In the genomic region with DNA sequence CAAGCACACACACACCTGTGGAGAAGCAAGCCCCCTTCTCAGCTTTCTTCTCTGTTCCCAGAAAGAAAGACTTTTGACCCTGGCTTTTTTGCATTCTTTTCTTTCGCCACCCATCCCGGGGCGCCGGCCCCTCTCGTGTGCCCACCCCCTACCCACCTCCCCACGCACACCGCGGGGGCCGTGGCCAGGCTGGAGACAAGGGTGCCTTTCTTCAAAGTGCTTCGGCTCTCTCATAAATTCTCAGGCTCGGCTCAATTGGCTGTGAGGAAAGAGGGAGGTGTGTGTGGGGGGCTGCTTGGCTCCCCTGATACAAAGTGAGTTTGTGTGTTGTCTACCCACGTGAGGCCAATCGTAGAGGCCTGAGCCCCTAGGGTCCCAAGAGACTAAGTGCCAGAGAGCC, we compare ENCODE assay signal across 13 mouse cellular contexts. TPM values are rescaled to one million over a fixed set of nuclear protein-coding genes. Genes with fewer than 3 reads are reported as not detected.
A peak's percentile ranks its signal among the peaks of the same experiment; 100 is the strongest.
DNase-seq lines count a peak whose midpoint lies in the region; ATAC-seq and TF ChIP-seq lines count a peak whose summit lies in the region.
"Had no signal": no experiment of that assay in that cellular context is flagged by ENCODE, and none has a peak within 500 bp of the region (broad histone marks: within the 10 kb centered on the region; RNA-seq: fewer than 3 reads in every experiment).

No protein-coding gene starts in this region.

- peaks cover 22% of the 10 kb centered on the region for H3K27me3 ChIP-seq in heart, embryonic 11.5 days (ENCODE audit: control insufficient read depth, insufficient read depth, low read length)
- peaks cover 11% of the 10 kb centered on the region for H3K27me3 ChIP-seq in E14TG2a.4 (ENCODE audit: insufficient read depth, low read length)
- no peaks in the 10 kb centered on the region; the same call in 1 of the 2 replicates for H3K27me3 ChIP-seq in embryonic facial prominence, embryonic 14.5 days (replicated peaks; ENCODE audit: control insufficient read depth, insufficient read depth, low read length)
- no peaks in the 10 kb centered on the region for H3K27me3 ChIP-seq in limb, embryonic 12.5 days

- no peaks in the 10 kb centered on the region for H3K36me3 ChIP-seq in heart, embryonic 11.5 days (ENCODE audit: control insufficient read depth, insufficient read depth, low read length)
- H3K36me3 ChIP-seq in E14TG2a.4 (ENCODE audit: insufficient read depth, low read length), result no peaks in the 10 kb centered on the region
- H3K36me3 ChIP-seq in embryonic facial prominence, embryonic 14.5 days (ENCODE audit: control insufficient read depth, insufficient read depth, low read length), result no peaks in the 10 kb centered on the region
- no peaks in the 10 kb centered on the region for H3K36me3 ChIP-seq in limb, embryonic 12.5 days

- no peak for TF ChIP-seq CTCF in E14TG2a.4 (conservative IDR thresholded peaks at IDR 0.05; ENCODE audit: low read length)

- no peak overlapping the region for H3K4me3 ChIP-seq in heart, embryonic 11.5 days (ENCODE audit: low read depth, low read length)
- H3K4me3 ChIP-seq in E14TG2a.4 (replicated peaks; ENCODE audit: low read length), result peak overlapping the region; percentile 60
- no peak overlapping the region for H3K4me3 ChIP-seq in embryonic facial prominence, embryonic 14.5 days (ENCODE audit: low read depth, low read length)
- H3K4me3 ChIP-seq in limb, embryonic 12.5 days (replicated peaks), result no peak overlapping the region; the same call in 1 of the 2 replicates

- no peak overlapping the region for H3K9ac ChIP-seq in heart, embryonic 11.5 days (ENCODE audit: low read depth, low read length)
- 0 out of 2 replicates have a peak overlapping the region, but pooled peaks have one; percentile 5 for H3K9ac ChIP-seq in embryonic facial prominence, embryonic 14.5 days (ENCODE audit: low read depth, low read length)
- no peak overlapping the region for H3K9ac ChIP-seq in limb, embryonic 12.5 days (replicated peaks)
- H3K9ac ChIP-seq: liver, postnatal 0 days had no signal

- H3K4me2 ChIP-seq in heart, embryonic 11.5 days, result 0 out of 2 replicates have a peak overlapping the region, but pooled peaks have one; percentile 6
- H3K4me2 ChIP-seq in embryonic facial prominence, embryonic 14.5 days (ENCODE audit: low read depth, low read length), result 0 out of 2 replicates have a peak overlapping the region, but pooled peaks have one; percentile 15
- H3K4me2 ChIP-seq in limb, embryonic 12.5 days, result peak overlapping the region; percentile 43

- no peak for ATAC-seq in heart, embryonic 11.5 days (replicated peaks; ENCODE audit: insufficient number of reproducible peaks, low FRiP score, low TSS enrichment)
- ATAC-seq in embryonic facial prominence, embryonic 14.5 days (ENCODE audit: low read depth), result no peak
- 0 out of 2 replicates have a peak, but pooled peaks have one; percentile 29 for ATAC-seq in limb, embryonic 12.5 days (ENCODE audit: insufficient number of reproducible peaks, insufficient read depth, low FRiP score, low TSS enrichment, low read depth)
- ATAC-seq in megakaryocyte-erythroid progenitor cell, adult 5-6 weeks (replicated peaks; ENCODE audit: low FRiP score, low TSS enrichment, poor library complexity, severe bottlenecking), result no peak
- ATAC-seq: liver, postnatal 0 days had no signal

- H3K4me1 ChIP-seq in heart, embryonic 11.5 days (ENCODE audit: control insufficient read depth, insufficient read depth, low read length), result peaks cover 13% of the 10 kb centered on the region; the same call in 1 of the 2 replicates
- H3K4me1 ChIP-seq in E14TG2a.4 (replicated peaks; ENCODE audit: low read depth, low read length), result peaks cover 65% of the 10 kb centered on the region
- H3K4me1 ChIP-seq in embryonic facial prominence, embryonic 14.5 days (ENCODE audit: control insufficient read depth, insufficient read depth, low read length), result peaks cover 34% of the 10 kb centered on the region
- H3K4me1 ChIP-seq in limb, embryonic 12.5 days (replicated peaks), result peaks cover 62% of the 10 kb centered on the region

- H3K9me3 ChIP-seq in heart, embryonic 11.5 days (replicated peaks; ENCODE audit: control insufficient read depth, low read length), result no peaks in the 10 kb centered on the region
- H3K9me3 ChIP-seq in E14TG2a.4 (ENCODE audit: low read length), result no peaks in the 10 kb centered on the region
- H3K9me3 ChIP-seq in embryonic facial prominence, embryonic 14.5 days (ENCODE audit: control insufficient read depth, low read length), result no peaks in the 10 kb centered on the region
- H3K9me3 ChIP-seq in limb, embryonic 12.5 days, result no peaks in the 10 kb centered on the region

- DNase-seq in heart, postnatal 4 days, result no peak
- DNase-seq in embryonic facial prominence, embryonic 14.5 days (ENCODE audit: low spot score), result no peak
- no peak for DNase-seq in yolk sac, embryonic 10.5 days (ENCODE audit: low spot score)
- DNase-seq in lung, postnatal 14 days, result no peak
- DNase-seq: B cell, adult 2 months; cerebellum, adult 11-12 months; kidney, adult 9 months; liver, postnatal 0 days; thymus, adult 2 months had no signal

- WGBS in heart, embryonic 11.5 days (ENCODE audit: insufficient replicate concordance), result 22% methylated on average over 13 of the region's 13 CpGs
- WGBS in embryonic facial prominence, embryonic 14.5 days, result 13% methylated on average over 10 of the region's 13 CpGs
- 5% methylated on average over 13 of the region's 13 CpGs for WGBS in limb, embryonic 12.5 days

- H3K27ac ChIP-seq in heart, embryonic 11.5 days (ENCODE audit: low read depth, low read length), result no peak overlapping the region
- H3K27ac ChIP-seq in embryonic facial prominence, embryonic 14.5 days (replicated peaks; ENCODE audit: low read depth, low read length), result no peak overlapping the region
- peak overlapping the region; percentile 81 for H3K27ac ChIP-seq in limb, embryonic 12.5 days

RNA-seq across cellular contexts. Expression of a gene that starts 28.4 kb away (rescaled TPM):
- 9.4 and 9.7 TPM in 2 replicates for polyA plus RNA-seq in heart, embryonic 11.5 days (2014; fragmentation: Nextera tagmentation; extraction: Ambion mirVana)
- 10 to 100 TPM; 38.5 to 40.9 TPM for total RNA-seq in heart, postnatal 4 days (2021)
- 15.7 and 16.5 TPM in 2 replicates for polyA plus RNA-seq in embryonic facial prominence, embryonic 14.5 days (2014; fragmentation: Nextera tagmentation; extraction: Ambion mirVana)
- polyA plus RNA-seq in limb, embryonic 12.5 days (2016; fragmentation: Nextera tagmentation; extraction: Ambion mirVana), result 17.0 and 17.1 TPM in 2 replicates
- 25.9 and 27.3 TPM in 2 replicates for total RNA-seq in megakaryocyte-erythroid progenitor cell, adult 5-6 weeks (2014; fragmentation: Nextera tagmentation)
- 11.3 and 13.6 TPM in 2 replicates for total RNA-seq in megakaryocyte-erythroid progenitor cell, adult 5-6 weeks (2017)
